22 mouse cellular contexts compared by ENCODE assay signal in genomic region chr4:63740761-63741160, GRCm38 (mm10). TPM values are rescaled to one million over a fixed set of nuclear protein-coding genes. Genes with fewer than 3 reads are reported as not detected.
DNase-seq lines count a peak whose midpoint lies in the region; ATAC-seq and TF ChIP-seq lines count a peak whose summit lies in the region.
"Had no signal": no experiment of that assay in that cellular context is flagged by ENCODE, and none has a peak within 500 bp of the region (broad histone marks: within the 10 kb centered on the region; RNA-seq: fewer than 3 reads in every experiment).

No protein-coding gene starts in this region.

- no peak overlapping the region for H3K4me2 ChIP-seq in midbrain, embryonic 11.5 days
- no peak overlapping the region for H3K4me2 ChIP-seq in midbrain, embryonic 15.5 days
- H3K4me2 ChIP-seq: embryonic facial prominence, embryonic 12.5 days; forebrain, embryonic 13.5 days; forebrain, embryonic 15.5 days had no signal

- POLR2A ChIA-PET in Patski (lab: Charles Lee) = no interaction called here

- H3K27ac ChIP-seq in midbrain, embryonic 11.5 days (ENCODE audit: low read depth, low read length) = no peak overlapping the region
- H3K27ac ChIP-seq in midbrain, embryonic 15.5 days = no peak overlapping the region
- H3K27ac ChIP-seq: embryonic facial prominence, embryonic 10.5 days; embryonic facial prominence, embryonic 12.5 days; forebrain, embryonic 13.5 days; forebrain, embryonic 15.5 days had no signal

- in situ Hi-C loops in Patski (cut with MboI; ENCODE audit: low pct_unique_long_range_greater_than_20kb) = no loop called here

- CTCF ChIA-PET in Patski (lab: Charles Lee) = no interaction called here

- ATAC-seq in midbrain, embryonic 11.5 days (ENCODE audit: low FRiP score) = no peak
- ATAC-seq in midbrain, embryonic 15.5 days (replicated peaks) = no peak
- peak; percentile 31 for ATAC-seq in Patski
- ATAC-seq in megakaryocyte progenitor cell, adult 5-6 weeks (replicated peaks; ENCODE audit: poor library complexity) = peak; percentile 27; the same call in 1 of the 2 replicates
- ATAC-seq: forebrain, embryonic 13.5 days; forebrain, embryonic 15.5 days; forebrain, postnatal 0 days had no signal

- no peaks in the 10 kb centered on the region for H3K9me3 ChIP-seq in midbrain, embryonic 11.5 days (ENCODE audit: control insufficient read depth, low read length)
- H3K9me3 ChIP-seq in midbrain, embryonic 15.5 days = no peaks in the 10 kb centered on the region
- H3K9me3 ChIP-seq: embryonic facial prominence, embryonic 10.5 days; embryonic facial prominence, embryonic 12.5 days; forebrain, embryonic 13.5 days; forebrain, embryonic 15.5 days had no signal

- 0 out of 2 replicates have a peak, but pooled peaks cover 4% of the 10 kb centered on the region for H3K4me1 ChIP-seq in midbrain, embryonic 11.5 days (ENCODE audit: control insufficient read depth, insufficient read depth, low read length)
- H3K4me1 ChIP-seq in midbrain, embryonic 15.5 days = no peaks in the 10 kb centered on the region

- no peak overlapping the region for H3K9ac ChIP-seq in midbrain, embryonic 11.5 days (ENCODE audit: low read length)
- no peak overlapping the region for H3K9ac ChIP-seq in midbrain, embryonic 15.5 days
- H3K9ac ChIP-seq: embryonic facial prominence, embryonic 12.5 days; forebrain, embryonic 13.5 days; forebrain, embryonic 15.5 days; forebrain, postnatal 0 days had no signal

- H3K4me3 ChIP-seq in midbrain, embryonic 11.5 days (ENCODE audit: low read depth, low read length) = no peak overlapping the region
- H3K4me3 ChIP-seq in midbrain, embryonic 15.5 days = no peak overlapping the region
- H3K4me3 ChIP-seq: embryonic facial prominence, embryonic 10.5 days; embryonic facial prominence, embryonic 12.5 days; forebrain, embryonic 13.5 days; forebrain, embryonic 15.5 days had no signal

- no peak for TF ChIP-seq CTCF in Patski (IDR thresholded peaks at IDR 0.05)

- H3K27me3 ChIP-seq in midbrain, embryonic 11.5 days (ENCODE audit: control insufficient read depth, insufficient read depth, low read length) = no peaks in the 10 kb centered on the region
- H3K27me3 ChIP-seq in midbrain, embryonic 15.5 days (replicated peaks) = no peaks in the 10 kb centered on the region
- H3K27me3 ChIP-seq in Patski = no peaks in the 10 kb centered on the region
- H3K27me3 ChIP-seq: embryonic facial prominence, embryonic 12.5 days; forebrain, embryonic 13.5 days; forebrain, embryonic 15.5 days had no signal

- WGBS in midbrain, embryonic 11.5 days = 81% methylated on average over 4 of the region's 4 CpGs
- WGBS in midbrain, embryonic 15.5 days = 79% methylated on average over 4 of the region's 4 CpGs

- peak; percentile 76 for DNase-seq in midbrain, embryonic 11.5 days (ENCODE audit: low spot score, missing footprints)
- DNase-seq in Patski (ENCODE audit: low read depth, low spot score) = no peak
- no peak for DNase-seq in spleen, postnatal 10 days (ENCODE audit: low spot score in 2 of 2)
- no peak for DNase-seq in yolk sac, embryonic 10.5 days (ENCODE audit: low spot score)
- DNase-seq: adrenal gland, adult 2 months; adrenal gland, postnatal 10 days; adrenal gland, postnatal 25 days; cerebellum, adult 11 months; cerebellum, adult 18-20 months; cerebellum, adult 8-10 months; cerebellum, postnatal 10 days; cerebellum, postnatal 25 days; forebrain, postnatal 0 days had no signal

- H3K36me3 ChIP-seq in midbrain, embryonic 11.5 days (ENCODE audit: control insufficient read depth, insufficient read depth, low read length) = no peaks in the 10 kb centered on the region
- no peaks in the 10 kb centered on the region for H3K36me3 ChIP-seq in midbrain, embryonic 15.5 days (replicated peaks)
- H3K36me3 ChIP-seq: embryonic facial prominence, embryonic 10.5 days; embryonic facial prominence, embryonic 12.5 days; forebrain, embryonic 15.5 days; G1E had no signal

RNA-seq across cellular contexts. Expression of gene Tnfsf15, which starts 4.2 kb away (rescaled TPM):
- 0.07 TPM in 1 of 2 replicates, not detected in the other for polyA plus RNA-seq in midbrain, embryonic 11.5 days (2014; fragmentation: Nextera tagmentation; extraction: Ambion mirVana)
- polyA plus RNA-seq in midbrain, embryonic 15.5 days (2015; fragmentation: Nextera tagmentation; extraction: Ambion mirVana) = 0.05 TPM in 1 of 2 replicates, not detected in the other
- 0.03 TPM for polyA plus RNA-seq in Patski (2021)
- total RNA-seq in megakaryocyte progenitor cell, adult 5-6 weeks (2015) = 0.32 TPM in 1 of 2 replicates, not detected in the other
- 0.21 and 0.78 TPM in 2 replicates for total RNA-seq in megakaryocyte progenitor cell, adult 5-6 weeks (2017)
- total RNA-seq: forebrain, postnatal 0 days had no signal
- polyA plus RNA-seq: adrenal gland, adult 2 months; cortical plate, adult 2 months; embryonic facial prominence, embryonic 10.5 days; embryonic facial prominence, embryonic 12.5 days; forebrain, embryonic 11.5 days; forebrain, embryonic 13.5 days; forebrain, embryonic 15.5 days; forebrain, postnatal 0 days; G1E had no signal

Comparison
In these comparisons a context has a peak if more than half of its experiments do, and no peak if none do; other contexts are left out.
1. ATAC-seq: peak in Patski (single experiment) and megakaryocyte progenitor cell, adult 5-6 weeks (single experiment); none in midbrain, embryonic 11.5 days (single experiment) and midbrain, embryonic 15.5 days (single experiment).